Mouse (Mus musculus) mature B cell (primary cell): ENCODE measurements around the gene Swt1.
"Not testable (repeated sequence)": the region's sequence is repeated elsewhere in the genome, so short reads cannot be mapped to it uniquely, and the experiment has no call there.

Source experiments
- in situ Hi-C: fragments of 300-500 bp; cut with MboI; formaldehyde crosslinking; loops from 2 replicates; pipeline ENCODE4 v1.14.3; 2019

Gene Swt1

DNA sequence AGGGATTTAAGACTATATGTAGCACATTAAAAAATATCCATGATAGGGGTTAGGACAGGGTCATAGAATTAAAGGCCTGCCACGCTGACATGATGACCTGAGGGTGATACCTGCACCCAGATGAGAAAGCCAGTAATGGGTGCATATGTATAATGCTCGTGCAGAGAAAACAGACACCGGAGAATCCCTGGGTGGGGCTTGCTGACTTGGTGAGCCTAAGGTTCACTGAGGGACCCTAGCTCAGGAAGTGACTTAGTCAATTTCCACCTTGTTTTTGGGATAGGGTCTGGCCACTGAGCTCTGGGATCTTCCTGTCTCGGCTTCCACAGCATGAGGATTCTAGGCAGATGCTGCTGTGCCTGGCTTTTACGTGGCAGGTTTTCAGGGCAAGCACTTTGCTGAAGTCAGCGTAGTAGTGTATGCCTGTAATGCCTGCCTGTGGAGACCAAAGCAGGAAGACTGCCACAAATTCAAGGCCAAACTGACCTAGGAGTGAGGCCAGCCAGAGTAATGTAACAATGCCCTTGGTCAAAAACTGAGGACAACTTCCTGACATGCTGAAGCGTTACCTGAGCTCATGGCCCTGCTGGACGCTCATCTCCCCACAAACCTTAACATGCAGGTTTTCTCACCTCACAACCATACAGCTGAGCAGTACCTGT is 61.2 kb downstream of the Swt1 start:
- in situ Hi-C loops: no loop called here

GRCm38 (mm10) chr1:151359374-151359773 is 68.9 kb downstream of the Swt1 start:
- in situ Hi-C loops: loop anchor here (10.0 kb wide), 1 partner anchor 285 kb away; no protein-coding TSS in a partner anchor

GRCm38 (mm10) chr1:151355994-151356393 is 72.3 kb downstream of the Swt1 start:
- in situ Hi-C loops: loop anchor here (10.0 kb wide), 1 partner anchor 281 kb away; no protein-coding TSS in a partner anchor

DNA sequence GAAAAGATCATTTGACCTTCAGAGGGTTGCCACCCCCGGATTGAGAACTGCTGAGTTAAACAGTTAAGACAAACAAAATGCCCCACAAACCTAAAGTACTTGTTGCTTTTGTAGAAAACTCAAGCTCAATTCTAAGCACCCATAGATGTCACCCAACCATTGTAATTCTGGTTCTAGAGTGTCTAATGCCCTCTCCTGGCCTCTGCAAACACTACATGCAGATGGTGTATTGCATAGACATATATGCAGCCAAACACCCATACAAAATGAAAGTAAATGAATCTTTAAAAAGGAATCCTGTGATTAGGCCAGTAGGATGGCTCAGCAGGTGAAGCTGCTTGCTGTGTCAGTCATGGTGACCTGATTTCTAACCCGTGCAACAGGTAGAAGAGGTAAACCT is 75.3 kb downstream of the Swt1 start:
- in situ Hi-C loops: loop anchor here (10.0 kb wide), 1 partner anchor 278 kb away; no protein-coding TSS in a partner anchor

DNA sequence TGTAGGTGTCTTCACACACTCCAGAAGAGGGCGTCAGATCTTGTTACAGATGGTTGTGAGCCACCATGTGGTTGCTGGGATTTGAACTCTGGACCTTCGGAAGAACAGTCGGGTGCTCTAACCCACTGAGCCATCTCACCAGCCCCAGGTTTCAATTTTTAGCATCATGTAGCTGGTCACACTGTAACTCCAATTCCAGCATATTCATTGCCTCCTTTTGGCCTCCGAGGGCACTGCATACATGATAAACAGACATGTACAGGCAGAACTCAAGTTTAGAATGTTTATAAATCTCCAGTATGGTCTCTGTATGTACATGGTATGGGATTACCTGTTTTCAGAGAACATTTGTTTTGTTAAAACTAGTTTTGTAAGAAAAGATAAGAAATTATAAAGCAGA is 80.0 kb downstream of the Swt1 start:
- in situ Hi-C loops: not testable (repeated sequence)

DNA sequence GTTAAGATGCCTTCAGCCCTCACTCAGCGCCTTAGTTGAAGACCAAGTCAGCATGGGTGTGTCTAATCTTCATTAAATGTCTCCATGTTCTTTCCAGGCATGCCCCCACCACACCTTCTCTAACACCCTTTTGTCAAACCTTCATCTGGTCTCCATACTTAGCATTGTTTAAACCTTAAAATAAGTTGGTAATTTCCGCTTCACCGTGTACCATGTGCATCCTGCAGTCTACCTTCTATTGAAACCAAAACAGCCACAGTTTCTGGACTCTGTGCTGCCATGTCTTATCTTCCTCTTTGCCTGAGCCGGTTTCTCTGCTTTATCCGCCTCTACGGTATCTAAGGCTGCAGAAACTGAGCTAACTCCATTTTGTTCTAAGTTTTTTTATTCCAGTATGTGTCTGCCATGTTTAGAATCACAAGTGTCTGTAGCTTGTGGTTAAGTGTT is 81.6 kb downstream of the Swt1 start:
- in situ Hi-C loops: no loop called here

DNA sequence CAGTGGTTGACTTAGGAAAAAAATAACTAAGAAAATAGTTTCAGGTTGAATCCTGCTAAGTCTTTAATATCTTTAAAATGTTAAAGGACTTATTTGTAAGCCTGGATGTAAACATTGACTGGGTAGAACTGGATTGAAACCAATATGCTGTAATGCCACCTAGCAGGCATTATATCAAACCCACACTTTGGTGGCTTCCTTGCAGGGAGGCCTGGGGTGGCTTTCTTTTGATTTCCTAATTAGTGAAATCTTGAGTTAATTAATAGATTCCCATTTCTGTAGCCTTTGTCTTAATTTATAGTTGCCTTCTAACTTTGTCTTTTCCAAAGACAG is 82.4 kb downstream of the Swt1 start:
- in situ Hi-C loops: no loop called here

GRCm38 (mm10) chr1:151345109-151345862 is 83.0 kb downstream of the Swt1 start:
- in situ Hi-C loops: no loop called here

DNA sequence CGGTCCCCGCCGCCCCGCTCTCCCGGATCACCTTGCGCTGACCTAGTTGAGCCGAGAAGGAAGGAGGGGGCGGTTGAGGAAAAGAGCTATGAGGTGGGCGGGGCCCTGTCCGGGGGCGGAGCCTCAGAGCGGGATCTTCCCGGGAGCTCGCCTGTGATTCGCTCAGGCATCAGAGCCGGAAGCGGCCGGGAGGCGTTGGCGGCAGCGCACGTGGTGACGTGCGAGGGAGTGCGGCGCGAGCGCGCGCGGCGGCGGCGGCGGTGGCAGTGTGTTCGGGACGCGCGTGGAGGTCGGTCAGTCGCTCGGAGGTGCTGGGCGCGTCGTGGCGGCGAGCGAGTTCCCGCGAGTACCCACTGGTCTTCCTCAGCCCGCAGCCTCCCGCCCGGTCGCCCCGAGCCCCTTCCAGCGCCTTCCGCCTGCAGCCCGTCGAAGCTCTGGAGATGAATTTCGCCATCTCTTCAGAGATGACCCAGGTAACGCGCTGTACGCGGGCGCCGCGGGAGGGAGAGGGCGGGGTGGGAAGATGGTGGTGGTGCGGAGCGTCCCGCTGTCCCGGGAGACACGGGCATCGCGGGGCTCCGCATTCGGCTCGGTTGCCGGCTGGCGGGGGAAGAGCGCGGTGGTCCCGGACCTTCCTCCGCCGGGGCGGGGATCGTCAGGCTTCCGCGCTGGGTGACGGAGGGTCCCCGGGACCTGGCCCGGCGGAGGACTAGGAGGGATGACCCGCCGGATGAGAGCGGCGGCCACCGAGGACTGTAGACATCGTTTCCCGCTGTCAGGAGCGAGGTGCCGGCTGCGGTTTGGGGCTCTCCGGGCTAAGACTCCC is 83.8 kb downstream of the Swt1 start, which contains the start of gene Ivns1abp:
Ivns1abp (plus strand) TSS at position 195 of the 826 bp plus-strand sequence.
- in situ Hi-C loops: no loop called here

- in situ Hi-C loops: no loop called here
Observed at GRCm38 (mm10) chr1:151343571-151344282, 84.5 kb downstream of the Swt1 start.

GRCm38 (mm10) chr1:151342968-151343367 is 85.3 kb downstream of the Swt1 start:
- in situ Hi-C loops: no loop called here

- in situ Hi-C loops: no loop called here
Observed at GRCm38 (mm10) chr1:151342311-151342710, 85.9 kb downstream of the Swt1 start.

DNA sequence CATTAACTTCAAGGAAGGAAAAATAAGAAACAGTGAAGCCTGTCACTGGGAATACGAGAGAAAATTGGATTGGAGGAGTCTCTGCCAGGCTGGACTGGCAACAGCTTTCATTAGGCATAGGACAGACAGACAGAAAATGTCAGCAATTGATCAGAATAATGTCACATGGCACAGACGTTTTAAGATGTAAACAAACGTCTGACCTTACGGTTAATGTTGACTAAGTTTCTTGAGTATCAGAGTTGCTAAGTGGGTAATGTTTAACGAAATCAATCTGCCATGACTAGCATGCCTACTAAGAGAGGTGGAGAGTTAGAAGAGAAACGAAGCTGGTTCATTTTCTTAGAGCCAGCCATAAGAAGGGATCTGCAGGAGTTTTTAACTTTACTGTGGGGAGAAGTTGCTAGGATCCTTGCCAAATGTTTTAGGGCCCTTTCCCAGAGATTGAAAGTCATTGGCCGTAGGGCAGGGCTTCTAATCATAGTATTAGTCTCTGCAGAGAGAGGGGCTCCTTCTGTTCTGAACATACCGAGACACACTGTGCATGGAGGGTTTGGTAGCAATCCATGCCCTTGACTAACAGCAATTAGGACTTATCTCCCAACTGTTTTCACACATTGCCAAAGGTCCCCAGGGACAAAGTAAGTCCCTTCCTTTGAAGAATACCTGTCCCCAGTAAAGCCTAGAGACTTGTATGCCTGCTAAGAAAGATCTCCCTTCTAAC is 86.8 kb downstream of the Swt1 start:
- in situ Hi-C loops: no loop called here

DNA sequence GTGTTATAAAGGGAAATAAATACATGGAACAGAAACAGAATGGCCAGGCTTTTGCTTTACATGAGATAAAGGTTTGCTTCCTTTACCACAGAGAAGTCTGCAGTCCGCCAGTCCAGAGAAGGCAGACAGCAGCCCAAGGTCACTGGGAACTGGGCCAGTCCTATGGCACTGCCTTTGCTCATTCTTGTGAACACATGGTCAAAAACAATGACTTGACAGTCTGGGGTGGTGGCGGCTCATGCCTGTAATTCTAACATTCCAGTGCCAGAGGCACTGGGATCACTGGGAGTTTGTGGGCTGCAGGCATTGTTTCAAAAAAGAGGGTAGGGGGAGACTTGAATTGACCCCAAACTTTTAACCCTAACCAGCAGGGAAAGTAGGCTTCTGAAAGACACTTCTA is 89.3 kb downstream of the Swt1 start:
- in situ Hi-C loops: no loop called here

DNA sequence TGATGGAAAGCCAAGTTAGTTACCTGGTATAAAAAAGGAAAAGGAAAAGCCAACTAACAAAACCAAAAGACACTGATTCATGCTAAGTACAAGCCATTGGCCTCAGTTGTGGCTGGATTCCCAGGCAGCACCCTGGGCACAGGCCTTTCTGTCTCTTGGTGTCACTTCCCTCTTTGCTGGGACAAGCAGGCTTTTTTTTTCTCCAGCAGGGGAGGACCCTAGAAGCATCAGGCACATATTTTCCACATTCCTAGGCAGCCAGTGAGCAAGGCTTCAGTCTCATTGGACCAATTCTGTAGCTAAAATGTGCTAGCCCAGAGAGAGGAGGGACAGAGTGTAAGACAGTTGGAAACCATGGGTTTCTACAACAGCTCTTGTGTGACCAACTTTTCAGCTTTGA is 90.0 kb downstream of the Swt1 start:
- in situ Hi-C loops: no loop called here

DNA sequence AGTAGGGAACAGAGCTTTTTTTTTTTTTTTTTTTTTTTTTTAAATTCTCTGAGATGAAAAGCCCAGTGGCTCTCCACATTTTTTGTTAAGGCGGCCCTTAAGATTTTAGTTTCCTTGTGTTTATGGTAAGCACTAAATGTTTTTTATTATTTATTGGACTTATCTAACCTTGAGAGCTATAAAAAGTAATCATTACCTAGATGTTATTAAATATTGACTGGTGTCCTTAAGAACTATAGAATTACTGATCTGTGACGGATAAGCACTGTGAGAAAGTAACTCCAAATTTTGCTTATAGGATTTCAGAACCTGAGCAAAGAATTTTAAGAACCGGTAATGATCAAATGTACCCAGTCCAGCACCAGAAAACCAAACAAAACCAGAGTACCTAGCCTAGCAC is 95.4 kb downstream of the Swt1 start:
- in situ Hi-C loops: no loop called here

- in situ Hi-C loops: no loop called here
Observed at GRCm38 (mm10) chr1:151329601-151330000, 98.7 kb downstream of the Swt1 start.

- in situ Hi-C loops: no loop called here
Observed at GRCm38 (mm10) chr1:151328341-151329097, 99.7 kb downstream of the Swt1 start.

DNA sequence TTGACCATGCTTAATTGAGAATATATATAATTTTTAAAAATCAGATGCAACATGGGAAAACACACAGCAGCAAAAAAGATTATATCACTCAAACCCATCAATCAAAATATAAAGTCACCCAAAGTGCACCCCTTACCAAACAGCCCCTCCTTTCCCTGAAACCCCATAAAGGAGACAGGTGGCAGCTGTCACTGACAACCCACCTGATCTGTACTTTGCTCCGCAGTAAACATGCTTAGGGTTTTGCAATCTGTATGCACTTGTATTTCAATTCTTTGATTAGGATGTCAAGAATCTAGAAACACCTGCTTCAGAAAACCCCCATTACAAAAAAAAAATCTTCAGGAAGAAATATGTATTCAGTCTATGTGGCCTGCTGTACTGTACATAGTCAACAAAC is 102.9 kb downstream of the Swt1 start:
- in situ Hi-C loops: no loop called here

DNA sequence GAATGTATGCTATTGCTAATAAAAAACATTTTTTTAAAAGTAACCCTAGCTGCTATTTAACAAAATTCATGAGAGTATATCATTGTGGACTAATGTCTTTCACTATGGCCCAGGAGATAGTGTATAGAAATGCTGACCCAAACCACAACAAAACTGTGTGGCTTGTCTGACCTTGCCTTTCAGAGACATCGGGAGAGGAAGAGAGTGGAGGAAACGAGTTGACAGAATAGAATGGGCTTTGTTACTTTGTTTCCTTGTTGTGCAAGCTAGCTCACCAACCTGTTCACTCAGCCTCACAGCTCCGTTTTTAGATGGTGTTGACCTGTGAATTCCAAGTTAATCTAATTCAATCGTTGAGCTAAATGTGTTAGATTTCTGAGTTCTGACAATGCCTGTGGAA is 107.8 kb downstream of the Swt1 start:
- in situ Hi-C loops: no loop called here
